Mouse (Mus musculus): ENCODE measurements at regions not wholly inside any gene's neighbourhood (a gene's known extent, or its start where the extent isn't known, plus 50 kb on each side); places are given as distances from the start of the nearest gene placed in this dataset.
A peak's percentile ranks its signal among the peaks of the same experiment; 100 is the strongest.

- no peak for DNase-seq
Observed at GRCm38 (mm10) chr12:59970775-59971174, 751.2 kb upstream of the Fbxo33 start.

- DNase-seq = peak; percentile 6 to 20
Observed at GRCm38 (mm10) chr12:59969948-59970347, 750.4 kb upstream of the Fbxo33 start.

- no peak for DNase-seq
Observed at GRCm38 (mm10) chr12:59967241-59967640, 747.7 kb upstream of the Fbxo33 start.

- DNase-seq = no peak
Observed at GRCm38 (mm10) chr12:59961139-59961538, 741.6 kb upstream of the Fbxo33 start.

GRCm38 (mm10) chr12:59932471-59932870, 712.9 kb upstream of the Fbxo33 start:
- peak; percentile 4 to 16 for DNase-seq

GRCm38 (mm10) chr12:59925071-59925470, 705.5 kb upstream of the Fbxo33 start:
- no peak for DNase-seq

GRCm38 (mm10) chr12:59898931-59899330, 679.4 kb upstream of the Fbxo33 start:
- no peak for DNase-seq

GRCm38 (mm10) chr12:59890973-59891372, 671.4 kb upstream of the Fbxo33 start:
- no peak for DNase-seq

All from lung, postnatal 4 days (tissue).